Mouse (Mus musculus) heart, postnatal 14 days (tissue): ENCODE measurements around the gene Auh. TPM values are rescaled to one million over a fixed set of nuclear protein-coding genes. Genes with fewer than 3 reads are reported as not detected.

ENCODE experiments used
- DNase-seq, 2 experiments: peaks; one replicate each; pipeline ENCODE4 v3.0.0; 2021 to 2022
- intact Hi-C: fragments of 180-260 bp; cut with DNase I; formaldehyde crosslinking; loops from one replicate; pipeline ENCODE4 v1.15.1; 2025
- total RNA-seq, 2 experiments: library from RNA; stranded (reverse); gene quantifications; 2 replicates each; pipeline ENCODE4 v1.2.3; 2021

The Auh gene
- total RNA-seq, 2 experiments from 2014 or later, result 92.6 to 95.8 TPM

DNA sequence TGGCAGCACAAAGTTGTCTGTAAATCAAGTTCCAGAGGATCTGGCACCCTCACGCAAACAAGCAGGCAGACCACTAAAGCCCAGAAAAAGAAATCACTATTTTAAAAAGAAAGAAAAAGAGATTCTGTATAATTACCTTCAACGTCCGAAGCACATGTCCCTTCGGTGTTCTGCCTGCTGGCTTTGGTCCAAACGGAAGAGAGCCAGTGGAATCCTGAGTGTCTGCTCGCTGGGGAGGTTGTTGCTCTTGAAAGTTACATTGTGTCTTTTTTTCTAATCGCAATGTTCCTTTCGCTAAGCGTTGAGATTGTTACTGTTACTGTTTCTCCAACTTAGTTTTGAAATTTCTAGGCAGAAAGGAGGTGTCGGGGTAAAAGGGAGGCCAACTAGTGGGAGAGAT is 1.1 kb upstream of the Auh start:
- peak; percentile 23 to 33 for DNase-seq
- intact Hi-C loops, result loop anchor here (2.0 kb wide), 1 partner anchor 48 kb away; no protein-coding TSS in a partner anchor

DNA sequence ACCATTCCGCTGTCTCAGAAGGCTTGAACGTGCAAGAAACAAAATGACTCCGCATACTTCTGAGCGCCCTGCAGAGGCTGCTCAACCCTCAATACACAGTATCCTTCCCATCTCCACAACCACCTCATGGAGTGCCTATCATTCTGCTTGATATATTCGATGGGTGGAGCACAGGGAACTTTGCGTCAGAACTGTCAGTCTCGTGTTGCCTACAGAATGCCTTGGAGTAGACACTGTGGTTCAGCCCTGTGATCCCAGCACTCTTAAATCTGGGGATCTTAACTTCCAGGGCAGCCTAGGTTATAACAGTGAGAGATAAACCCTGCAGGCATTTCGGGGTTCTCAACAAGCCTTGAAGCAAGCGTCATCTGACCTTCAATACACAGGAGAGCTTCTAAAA is 1.1 kb downstream of the Auh start:
- no peak for DNase-seq
- intact Hi-C loops, result loop anchor here (2.0 kb wide), 1 partner anchor 106 kb away; no protein-coding TSS in a partner anchor

DNA sequence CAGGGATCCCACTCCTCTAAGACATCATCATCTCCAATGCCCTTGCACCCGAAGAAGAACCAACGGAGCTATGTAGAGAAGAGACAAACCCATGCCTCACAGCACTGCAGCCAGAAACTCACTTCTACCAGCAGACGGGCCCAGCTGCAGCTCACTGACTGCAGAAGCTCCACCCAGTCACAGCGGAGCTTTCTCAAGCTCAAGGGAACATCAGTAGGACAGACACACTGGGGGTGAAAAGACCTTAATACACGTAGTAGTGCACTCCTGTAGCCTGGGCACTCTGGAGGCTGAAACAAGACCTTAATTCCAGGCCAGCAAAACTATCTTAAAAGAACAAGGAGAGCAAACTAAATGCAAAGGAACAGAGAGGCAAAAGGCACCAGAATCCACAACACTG is 5.0 kb downstream of the Auh start:
- no peak for DNase-seq
- intact Hi-C loops, result no loop called here

DNA sequence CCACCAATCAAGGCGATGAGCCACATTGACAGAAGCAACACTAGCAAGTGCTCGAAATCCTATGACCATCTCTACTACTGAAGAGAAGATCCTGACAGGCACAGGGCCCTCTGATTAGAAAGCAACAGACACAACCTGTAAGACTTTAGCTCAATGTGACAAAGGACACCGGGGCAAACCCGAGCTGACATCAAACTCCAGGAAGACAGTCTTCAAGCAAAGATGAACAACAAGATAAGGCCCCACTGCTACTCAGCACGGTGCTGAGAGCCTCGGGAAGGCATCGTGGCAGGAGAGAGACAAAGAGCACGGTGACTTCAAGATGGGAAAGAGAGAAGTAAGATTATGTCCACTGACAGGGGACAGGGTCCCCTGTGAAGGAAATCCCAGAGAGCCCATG is 7.5 kb downstream of the Auh start:
- no peak for DNase-seq
- intact Hi-C loops, result no loop called here

DNA sequence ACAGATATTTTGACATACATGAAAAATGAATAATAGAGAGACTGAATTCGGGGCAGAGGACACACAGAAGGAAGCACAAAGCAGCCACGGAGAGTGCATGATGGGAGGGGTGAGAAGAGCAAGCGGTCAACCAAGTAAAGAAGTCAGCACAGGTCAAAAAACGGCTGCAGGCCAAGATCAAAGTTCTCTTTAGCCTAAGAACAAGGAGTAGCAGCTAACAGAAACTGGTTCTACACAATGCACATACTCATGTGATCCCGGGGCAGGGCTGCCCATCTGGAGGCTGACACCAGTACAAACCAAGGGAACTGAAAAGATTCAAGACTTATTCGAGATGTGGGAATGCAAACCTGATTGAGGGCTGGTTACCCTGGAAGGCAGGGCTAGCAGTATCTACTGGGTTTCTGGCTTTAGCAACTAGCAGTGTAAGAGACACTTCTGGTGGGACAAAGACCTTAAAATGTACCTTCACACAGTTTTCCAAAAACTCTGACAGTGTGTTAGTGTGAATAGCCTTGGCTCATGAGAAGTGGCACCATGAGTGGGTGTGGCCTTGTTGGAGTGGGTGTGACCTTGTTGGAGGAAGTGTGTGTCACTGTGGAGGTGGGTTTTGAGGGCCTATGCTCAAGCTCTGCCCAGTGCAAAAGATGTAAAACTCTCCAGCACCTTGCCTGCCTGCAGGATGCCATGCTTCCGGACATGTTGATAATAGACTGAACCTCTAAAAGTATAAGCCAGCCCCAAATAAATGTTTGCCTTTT is 8.2 kb downstream of the Auh start:
- DNase-seq, result no peak
- intact Hi-C loops, result no loop called here

DNA sequence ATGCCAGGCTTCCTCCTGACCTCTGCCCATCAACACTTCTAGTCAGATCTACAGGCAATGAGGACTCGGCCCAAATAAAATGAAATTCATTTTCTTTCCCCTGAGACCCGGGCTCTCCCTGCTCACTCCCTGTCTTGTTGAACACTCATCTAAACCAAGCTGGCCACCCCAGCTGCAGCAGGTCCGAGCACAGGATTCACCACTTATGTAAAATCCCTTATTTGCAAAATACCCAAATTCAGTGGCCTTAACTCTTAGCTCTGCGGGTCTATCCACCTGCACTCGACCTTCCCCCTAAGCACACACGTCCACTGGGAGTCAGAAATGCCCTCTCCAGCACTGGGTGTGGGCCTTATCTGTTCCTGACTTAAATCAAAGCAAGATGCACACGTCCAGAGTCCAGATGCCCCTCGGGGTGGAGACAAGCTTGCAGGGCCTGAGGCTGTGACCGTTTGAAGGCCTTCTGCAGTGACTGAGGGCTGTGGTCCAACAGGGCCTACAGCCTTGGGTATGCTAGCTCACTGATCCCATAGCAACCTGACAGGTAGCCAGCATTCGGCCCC is 9.6 kb downstream of the Auh start:
- intact Hi-C loops, result no loop called here

DNA sequence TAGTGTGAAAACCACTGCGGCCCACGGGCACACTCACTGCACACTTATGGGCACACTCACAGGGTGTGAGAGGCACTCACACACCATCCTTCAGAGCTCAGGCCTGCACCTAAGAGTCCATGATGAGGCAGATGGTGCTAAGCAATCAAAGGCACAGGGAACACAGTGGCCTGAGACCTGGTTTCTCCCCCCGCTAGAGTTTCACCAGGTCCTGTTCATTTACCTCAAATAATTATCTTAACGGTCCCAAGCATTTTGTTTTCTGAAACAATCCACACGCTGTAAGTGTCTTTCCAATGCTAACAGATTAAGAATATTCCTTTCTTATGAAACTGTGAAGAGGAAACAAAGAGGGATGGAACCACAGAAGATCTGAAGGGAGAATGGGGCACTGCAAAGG is 11.1 kb downstream of the Auh start:
- intact Hi-C loops, result no loop called here
- DNase-seq, result no peak

More for the DNA sequence above, 9.6 kb downstream of the Auh start:
- no peak for DNase-seq

DNA sequence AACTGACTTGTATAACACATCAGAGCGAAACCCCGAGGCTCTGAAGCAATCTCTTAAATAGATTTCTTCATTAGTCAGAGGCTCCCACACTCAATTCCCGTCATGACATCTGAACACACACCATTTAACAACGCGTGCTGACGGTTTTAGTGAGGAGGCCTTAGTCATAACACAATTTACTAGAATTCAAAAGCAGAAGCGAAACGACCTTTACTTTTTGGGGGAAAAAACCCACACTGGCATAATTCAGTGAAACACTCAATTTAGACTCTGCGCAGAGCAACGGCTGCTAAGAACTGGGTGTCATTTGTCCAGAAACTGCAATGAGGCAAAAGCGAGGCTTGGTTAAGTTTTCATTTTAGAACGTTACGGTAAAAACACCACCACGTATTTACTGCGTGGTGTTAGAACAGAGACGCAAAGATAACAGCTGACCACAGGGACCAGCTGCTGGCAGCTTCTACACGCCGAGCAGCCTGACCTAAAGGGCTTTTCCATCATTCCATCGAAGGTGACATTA is 14.8 kb downstream of the Auh start:
- no peak for DNase-seq
- intact Hi-C loops, result no loop called here

DNA sequence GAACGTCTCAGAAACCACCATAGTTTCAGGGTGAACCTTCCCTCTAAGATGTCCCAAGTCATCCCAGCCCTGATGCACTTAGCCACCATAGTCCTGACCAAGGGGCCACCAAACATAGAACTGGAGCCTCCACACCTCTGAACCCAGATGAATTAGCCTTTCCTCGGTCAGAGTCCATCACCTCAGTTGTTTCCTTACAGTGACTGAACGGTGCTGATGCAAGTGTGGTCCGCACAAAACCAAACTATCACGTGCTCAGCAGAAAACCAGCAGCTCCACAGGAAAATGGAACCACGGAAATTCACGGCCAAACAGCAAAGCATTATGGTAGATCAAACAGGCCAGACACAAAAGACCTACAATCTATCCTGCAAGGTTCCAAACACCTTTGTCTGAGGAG is 15.6 kb downstream of the Auh start:
- intact Hi-C loops, result no loop called here
- DNase-seq, result no peak

DNA sequence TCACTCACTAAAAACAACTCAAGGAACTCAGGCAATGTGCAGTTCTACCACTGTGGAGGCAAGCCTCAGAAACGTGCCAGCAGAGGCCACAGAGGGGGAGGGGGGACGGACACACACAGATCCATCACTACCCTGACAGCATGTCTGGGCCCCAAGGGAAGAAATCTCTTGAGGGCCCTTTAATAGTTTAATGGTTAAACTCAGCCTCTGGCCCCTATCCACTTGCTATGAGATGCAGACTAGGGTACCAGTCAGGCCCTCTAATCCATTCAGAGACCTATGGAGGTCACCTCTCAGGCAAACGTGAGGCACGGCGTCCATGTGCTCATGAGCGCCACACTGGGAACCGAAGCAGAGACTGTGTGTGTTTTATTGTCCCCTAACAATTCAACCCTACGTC is 17.0 kb downstream of the Auh start:
- intact Hi-C loops, result no loop called here
- no peak for DNase-seq

DNA sequence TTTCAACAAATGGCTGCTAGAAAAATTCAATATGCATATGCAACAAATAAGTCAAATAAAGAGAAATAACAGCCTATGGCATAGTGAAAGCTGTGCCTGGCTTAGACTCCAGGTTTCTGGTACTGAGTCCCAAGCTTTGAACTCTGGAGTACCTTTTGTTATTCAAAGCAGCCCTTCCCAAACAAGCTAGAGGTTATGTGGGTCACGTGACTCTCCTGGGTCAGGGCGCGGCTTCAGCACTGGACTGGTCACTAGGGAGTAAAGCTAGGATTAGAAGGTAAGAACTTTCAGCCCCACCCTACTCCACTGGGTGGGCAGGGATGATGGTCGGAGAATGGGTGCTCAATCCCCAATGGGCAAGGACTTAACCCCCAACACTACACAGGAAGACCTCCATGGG is 18.2 kb downstream of the Auh start:
- no peak for DNase-seq
- intact Hi-C loops, result no loop called here

DNA sequence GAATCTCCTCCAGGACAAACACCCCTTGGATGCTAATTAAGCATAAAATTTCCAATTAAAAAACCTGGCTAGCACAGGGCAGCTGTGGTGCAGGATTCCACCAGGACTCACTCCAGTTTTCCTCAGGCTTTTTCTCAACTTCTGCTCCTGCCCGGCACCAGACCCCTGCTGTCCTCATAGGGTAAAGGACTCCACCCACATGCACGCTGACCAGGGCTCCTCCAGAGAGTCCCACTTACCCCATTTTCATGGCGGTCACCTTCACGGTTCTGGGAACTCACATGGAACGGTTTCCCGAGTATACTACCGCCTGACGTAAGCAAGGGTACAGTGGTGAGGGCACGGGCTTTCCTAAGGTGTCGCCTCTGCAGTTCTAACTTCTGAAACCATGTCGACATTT is 23.2 kb downstream of the Auh start:
- intact Hi-C loops, result no loop called here
- DNase-seq, result no peak

DNA sequence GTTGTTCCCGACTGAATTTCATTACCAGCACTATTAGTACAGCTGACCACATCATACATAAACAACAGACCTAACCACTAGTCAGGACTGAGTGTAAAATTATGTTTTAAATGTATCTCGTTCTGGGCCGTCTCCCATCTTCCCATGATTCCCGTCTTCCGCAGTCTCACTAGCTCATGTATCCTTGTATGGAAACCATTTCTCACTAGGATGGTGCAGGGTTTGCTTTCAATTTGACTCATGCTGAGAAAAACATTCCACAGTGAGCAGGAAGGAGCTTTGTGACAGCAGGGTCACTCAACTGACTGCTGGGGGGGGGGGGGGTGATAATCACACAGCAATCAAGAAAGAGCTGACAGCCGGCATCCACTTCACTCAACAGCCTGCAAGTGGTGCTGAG is 25.3 kb downstream of the Auh start:
- no peak for DNase-seq

DNA sequence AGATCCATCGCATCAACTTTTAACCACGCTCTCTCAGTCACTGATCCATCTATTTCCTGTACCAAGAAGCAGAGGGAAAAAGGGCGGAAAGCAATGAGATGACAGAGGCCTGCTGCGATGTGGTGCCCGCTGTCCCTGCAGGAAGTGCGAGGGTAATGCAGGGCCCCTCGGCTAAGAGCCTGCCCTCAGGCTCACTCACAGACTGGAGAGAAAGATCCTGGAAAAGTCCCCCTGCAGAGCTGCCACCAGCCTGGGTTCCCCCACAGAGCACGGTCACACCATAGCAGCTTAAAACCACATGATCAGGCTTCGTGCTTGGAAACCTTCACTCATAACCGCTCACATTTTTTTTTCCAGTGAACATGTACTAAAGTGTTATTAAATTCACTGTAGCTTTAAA is 25.7 kb downstream of the Auh start:
- peak in 1 of 2 experiments; percentile 18 for DNase-seq
- intact Hi-C loops, result no loop called here

More for the DNA sequence above, 25.3 kb downstream of the Auh start:
- intact Hi-C loops, result no loop called here

DNA sequence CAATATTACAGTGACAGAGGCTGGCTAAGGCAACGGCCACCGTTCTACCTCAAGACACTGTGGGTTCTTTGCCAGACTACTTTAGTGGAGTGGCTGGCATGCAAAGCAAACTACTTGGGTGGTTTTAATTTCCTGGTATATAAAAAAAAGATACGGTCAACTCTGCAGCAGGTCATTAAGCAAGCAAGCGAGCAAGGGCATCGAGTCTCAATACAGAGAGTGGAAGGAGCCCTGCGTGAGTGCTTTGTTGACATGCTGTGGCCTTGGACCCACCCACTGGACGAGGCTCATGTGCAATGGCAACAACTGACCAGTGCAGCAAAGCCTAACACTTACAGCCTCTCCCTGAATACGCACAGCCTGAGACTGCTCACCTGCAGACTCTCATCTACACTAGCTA is 27.0 kb downstream of the Auh start:
- intact Hi-C loops, result no loop called here
- no peak for DNase-seq

DNA sequence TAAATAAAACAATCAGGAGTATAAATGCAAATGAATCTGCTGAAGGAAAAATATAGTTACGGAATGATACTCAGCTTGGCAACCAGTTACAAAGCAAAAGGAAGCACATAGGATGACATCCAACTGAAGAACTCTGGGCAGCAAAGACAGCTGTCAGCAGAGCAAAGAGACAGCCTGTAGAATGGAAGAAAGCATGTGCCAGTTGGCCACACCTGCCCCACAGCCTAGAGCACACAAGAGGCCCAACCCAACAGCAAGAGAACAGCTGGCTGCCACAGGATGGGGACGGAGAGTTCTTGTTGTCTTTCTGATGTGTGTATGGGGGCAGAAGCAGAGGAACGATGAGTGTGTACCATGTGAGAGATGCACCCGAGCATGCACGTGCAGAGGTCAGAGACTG is 29.8 kb downstream of the Auh start:
- intact Hi-C loops, result no loop called here
- no peak for DNase-seq

DNA sequence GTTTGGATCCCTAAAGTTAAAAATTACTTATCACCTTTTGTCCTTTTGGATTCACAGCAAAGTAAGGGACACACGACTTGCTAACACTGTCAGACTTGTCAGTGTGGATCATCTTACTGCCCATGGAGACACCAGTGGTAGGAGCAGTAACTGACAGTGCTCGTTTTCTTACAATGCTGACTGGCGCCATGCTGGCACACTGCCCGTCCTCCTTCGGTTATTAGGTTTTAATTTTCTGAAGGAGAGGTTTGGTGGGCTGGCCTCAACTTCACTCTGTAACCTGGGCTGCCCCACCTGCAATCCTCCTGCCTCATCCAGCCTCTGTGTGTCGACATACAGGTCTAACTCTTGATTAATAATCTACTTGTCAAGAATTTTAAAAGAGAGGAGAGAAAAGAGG is 31.7 kb downstream of the Auh start:
- intact Hi-C loops, result no loop called here
- no peak for DNase-seq

DNA sequence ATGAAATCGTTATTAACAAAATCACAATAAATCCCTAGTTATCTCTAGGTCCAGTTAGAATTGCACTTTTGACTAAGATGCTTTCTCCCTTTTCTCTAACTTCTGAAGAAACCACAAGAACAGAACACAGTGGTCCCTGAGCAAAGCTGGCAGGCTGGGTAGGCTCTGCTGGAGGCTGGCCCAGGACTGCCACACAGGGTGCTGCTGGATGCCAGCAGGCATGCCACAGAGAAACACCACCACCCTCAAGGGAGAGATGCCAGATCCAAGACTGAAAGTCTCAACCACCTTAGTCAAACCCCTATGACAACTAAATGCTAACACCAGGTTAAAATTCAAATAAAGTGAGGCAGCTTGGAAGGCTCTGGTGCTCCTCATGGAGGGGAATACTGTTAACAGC is 36.7 kb downstream of the Auh start:
- peak; percentile 16 to 42 for DNase-seq
- intact Hi-C loops, result no loop called here

DNA sequence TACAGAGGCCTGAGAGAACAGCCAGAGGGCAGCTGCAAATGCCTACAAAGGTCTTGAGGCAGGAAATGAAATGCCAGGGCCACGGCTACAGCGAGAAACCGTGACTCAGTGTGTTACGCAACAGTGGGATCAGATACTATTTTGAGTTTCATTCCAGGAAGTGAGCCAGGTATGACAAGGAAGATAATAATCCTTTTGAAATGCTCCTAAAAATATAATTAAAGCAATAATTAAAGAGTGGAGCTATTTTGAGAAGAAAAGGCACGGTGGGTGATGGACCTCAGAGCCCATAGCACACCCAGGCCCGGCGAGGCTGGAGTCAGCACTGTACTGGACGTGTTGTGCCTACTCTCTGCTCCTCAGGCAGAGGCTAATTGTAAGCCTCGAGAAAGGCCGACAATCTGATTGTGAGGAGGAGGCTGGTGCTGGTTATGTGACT is 37.4 kb downstream of the Auh start:
- DNase-seq, result peak; percentile 14 to 28
- intact Hi-C loops, result no loop called here

DNA sequence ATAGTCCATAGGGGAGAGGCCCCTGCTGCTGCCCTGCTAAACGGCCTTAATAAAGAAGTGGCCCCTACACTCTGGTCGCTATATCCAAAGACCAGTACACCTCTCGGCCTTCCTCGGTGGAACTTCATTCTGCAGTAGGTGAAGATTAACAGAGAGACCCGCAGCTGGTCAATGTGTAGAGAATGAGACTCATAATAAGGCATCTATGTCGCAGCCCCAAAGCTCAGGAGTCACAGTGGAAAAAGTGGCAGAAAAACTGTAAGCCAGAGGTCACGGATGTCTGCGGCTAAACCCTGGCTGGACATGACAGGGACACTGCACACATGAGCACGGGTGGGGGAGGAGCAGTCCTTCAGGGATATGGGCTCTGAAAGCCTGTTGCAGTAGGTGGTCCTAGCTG is 39.2 kb downstream of the Auh start:
- DNase-seq, result no peak
- intact Hi-C loops, result no loop called here

DNA sequence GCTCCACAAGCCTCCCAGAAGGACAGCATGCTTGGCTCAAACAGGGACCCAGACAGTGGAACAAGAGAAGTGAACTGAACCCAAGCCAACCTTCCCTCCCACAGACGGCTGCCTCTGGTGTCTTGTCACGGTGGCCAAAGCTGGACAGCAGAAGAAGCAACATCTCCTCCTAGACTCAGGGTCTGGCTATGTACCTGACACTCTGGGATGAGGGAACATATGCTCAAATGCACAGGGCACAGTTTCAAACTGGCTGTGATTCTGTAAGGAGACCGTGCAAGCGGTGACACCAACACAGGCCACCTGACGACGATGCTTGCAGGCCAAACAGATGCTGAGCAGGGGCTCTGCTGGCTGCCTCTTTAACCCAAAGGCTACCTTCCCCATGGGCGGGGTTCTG is 42.7 kb downstream of the Auh start:
- intact Hi-C loops, result no loop called here
- DNase-seq, result no peak

DNA sequence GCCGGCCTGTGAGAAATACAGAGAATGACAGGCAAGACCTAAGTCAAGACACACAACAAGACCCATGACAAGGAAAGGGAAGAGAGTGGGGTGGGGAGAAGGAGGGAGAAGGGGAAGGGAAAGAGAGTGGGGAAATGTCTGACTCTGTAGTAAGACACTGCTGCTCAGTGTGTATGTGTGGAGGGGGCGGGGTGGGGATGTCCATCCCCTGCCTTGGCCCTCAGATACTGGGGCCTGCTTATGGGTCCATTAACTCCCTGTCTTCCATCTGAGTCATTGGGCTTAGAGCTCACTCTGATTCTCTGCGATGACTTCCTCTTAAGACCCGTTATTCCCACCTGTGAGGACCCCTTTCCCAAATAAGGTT is 45.5 kb downstream of the Auh start:
- intact Hi-C loops, result no loop called here
- no peak for DNase-seq
